Mouse (Mus musculus) T-helper 17 cell (primary cell): ENCODE data around the gene Cdh12.

Experiments
- in situ Hi-C, 2 experiments: fragments of 300-600 bp; cut with MboI, MseI; formaldehyde crosslinking; loops; 1 replicate in 1 of 2; 2 replicates in 1 of 2; pipeline ENCODE4 v1.15.1; 2025; ENCODE audit warnings: high pct_unique_total_duplicates in 2 of 2

Gene Cdh12

DNA sequence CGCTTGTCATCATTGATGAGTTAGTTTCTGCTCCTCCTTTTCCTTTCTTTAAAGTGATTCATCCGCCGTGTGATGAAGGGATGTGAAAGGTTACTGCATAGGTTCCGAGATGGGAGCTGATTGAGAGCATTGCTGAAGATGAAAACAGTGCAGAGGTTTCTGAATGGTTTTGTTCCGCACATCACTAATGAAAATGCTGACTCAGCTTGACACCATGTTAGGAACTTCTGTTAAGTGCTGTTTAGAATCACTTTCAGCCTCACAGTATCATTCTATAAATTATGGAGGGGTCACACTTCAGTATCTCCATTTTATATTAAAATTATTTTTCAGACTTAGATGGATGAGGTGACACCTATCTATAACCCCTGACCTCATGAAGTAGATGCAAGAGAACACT lies 247.2 kb downstream of the Cdh12 start:
- in situ Hi-C loops = no loop called here

DNA sequence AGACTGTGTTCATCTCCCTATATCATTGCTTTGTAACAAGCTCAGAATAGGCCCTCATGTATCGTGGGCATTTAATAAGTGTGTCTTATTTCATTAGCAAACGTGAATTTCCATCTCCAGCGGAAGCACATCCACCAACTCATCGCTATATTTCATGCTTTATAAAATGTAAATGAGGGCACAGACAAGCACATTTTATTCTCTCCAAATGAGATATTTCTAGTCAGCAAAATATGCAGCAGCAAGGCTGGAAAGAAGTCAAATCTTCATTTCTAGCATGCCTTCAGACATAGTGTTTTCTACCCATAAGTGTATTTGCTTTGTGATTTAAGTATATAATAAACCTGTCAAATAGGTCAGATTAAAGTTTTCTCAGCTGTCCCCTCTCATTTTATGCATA lies 262.8 kb downstream of the Cdh12 start:
- in situ Hi-C loops = no loop called here

GRCm38 (mm10) chr15:20772289-20772688 lies 323.2 kb downstream of the Cdh12 start:
- in situ Hi-C loops = no loop called here

GRCm38 (mm10) chr15:20773423-20773822 lies 324.4 kb downstream of the Cdh12 start:
- in situ Hi-C loops = no loop called here

DNA sequence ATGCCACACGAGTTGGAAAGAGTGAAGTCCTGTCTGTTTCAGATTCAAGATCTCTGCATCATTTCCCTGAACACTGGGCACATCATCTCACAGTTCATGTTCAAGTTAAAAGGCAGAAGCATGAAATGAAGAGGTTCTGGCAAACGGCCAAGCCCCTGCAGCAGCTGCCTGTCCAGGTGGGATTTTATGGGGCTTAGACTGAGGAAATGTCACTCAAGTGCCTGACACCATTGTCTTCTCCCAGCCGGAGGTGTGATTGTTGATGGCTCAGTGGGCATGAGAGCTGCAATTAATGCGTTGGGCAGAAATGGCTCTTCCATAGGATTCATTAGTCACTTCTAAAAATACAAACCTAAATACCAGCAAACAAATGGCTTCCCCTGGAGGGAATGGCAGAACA lies 347.9 kb downstream of the Cdh12 start:
- in situ Hi-C loops = no loop called here

GRCm38 (mm10) chr15:20798541-20798940 lies 349.5 kb downstream of the Cdh12 start:
- in situ Hi-C loops = no loop called here

DNA sequence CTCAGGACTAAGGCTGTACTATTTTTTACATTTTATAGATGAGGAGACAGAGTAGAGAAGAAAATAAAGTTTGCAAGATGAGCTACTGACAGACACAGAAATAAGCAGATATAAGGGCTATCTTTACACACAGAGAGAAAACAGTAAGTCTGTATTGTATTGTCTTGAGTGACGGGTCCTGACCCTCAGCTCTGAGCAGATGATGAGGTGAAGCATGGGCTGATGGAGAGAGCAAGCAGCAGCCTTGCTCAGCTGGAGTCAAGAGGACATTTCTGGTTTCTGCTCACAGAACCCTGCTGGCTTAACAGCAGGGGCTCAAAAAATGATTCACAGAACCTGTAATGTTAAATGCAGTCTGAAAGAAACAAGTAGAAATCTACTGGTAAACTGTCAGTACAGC lies 386.8 kb downstream of the Cdh12 start:
- in situ Hi-C loops = no loop called here

- in situ Hi-C loops = no loop called here
These were observed 387.9 kb downstream of the Cdh12 start for GRCm38 (mm10) chr15:20836991-20837390.

- in situ Hi-C loops = no loop called here
These were observed 392.4 kb downstream of the Cdh12 start for GRCm38 (mm10) chr15:20841479-20841878.

GRCm38 (mm10) chr15:20863076-20863475 lies 414.0 kb downstream of the Cdh12 start:
- in situ Hi-C loops = loop anchor here in 1 of 2 experiments (25.0 kb wide), 1 partner anchor 1326 kb away; no protein-coding TSS in a partner anchor

DNA sequence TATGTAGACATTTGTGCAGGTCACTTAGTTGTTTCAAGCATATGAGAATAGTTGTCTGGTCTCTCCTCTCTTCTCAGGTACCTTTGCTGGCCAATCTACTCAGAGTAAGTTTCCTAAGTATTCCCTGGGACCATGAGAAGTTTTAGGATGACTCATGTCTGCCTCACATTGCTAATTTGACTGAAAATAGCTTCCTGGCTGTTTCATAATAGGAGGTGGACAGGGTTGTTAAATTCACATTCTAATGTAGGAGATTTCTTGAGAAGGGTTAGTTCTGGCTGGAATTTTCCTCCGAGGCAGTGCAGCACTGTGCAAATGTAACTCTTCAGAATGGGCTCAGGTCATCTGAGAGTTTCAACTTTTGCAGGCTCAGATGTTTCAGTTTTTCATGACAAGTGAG lies 423.5 kb downstream of the Cdh12 start:
- in situ Hi-C loops = loop anchor here in 1 of 2 experiments (25.0 kb wide), 1 partner anchor 1335 kb away; no protein-coding TSS in a partner anchor

- in situ Hi-C loops = no loop called here
These were observed 427.9 kb downstream of the Cdh12 start for GRCm38 (mm10) chr15:20876993-20877392.

GRCm38 (mm10) chr15:20893471-20893870 lies 444.4 kb downstream of the Cdh12 start:
- in situ Hi-C loops = loop anchor here in 1 of 2 experiments (10.0 kb wide), 1 partner anchor 1341 kb away; no protein-coding TSS in a partner anchor

GRCm38 (mm10) chr15:20902568-20902967 lies 453.5 kb downstream of the Cdh12 start:
- in situ Hi-C loops = no loop called here

- in situ Hi-C loops = no loop called here
These were observed 479.2 kb downstream of the Cdh12 start for GRCm38 (mm10) chr15:20928221-20928620.

- in situ Hi-C loops = no loop called here
These were observed 494.9 kb downstream of the Cdh12 start for GRCm38 (mm10) chr15:20944000-20944399.

- in situ Hi-C loops = loop anchor here in 1 of 2 experiments (10.0 kb wide), 1 partner anchor 743 kb away; no protein-coding TSS in a partner anchor
These were observed 518.4 kb downstream of the Cdh12 start for GRCm38 (mm10) chr15:20967463-20967862.

GRCm38 (mm10) chr15:20971041-20971440 lies 522.0 kb downstream of the Cdh12 start:
- in situ Hi-C loops = no loop called here

DNA sequence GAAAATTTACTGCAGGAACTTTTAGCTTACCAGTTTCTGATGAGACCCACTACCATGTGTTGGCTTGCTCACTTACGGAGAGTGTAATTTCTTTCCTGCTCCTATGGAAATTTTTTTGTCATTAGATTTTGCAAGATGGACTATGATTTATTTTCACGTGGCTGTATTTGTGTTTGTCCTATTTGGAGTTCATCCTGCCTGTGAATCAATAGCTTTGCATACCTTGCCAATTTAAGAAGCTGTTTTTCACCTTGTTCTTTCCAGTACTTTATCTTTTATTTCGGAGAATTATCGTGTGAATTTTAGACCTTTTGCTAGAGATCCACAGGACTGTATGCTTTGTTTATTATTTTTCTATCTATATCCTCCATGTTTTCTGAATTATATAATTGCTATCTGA lies 551.5 kb downstream of the Cdh12 start:
- in situ Hi-C loops = no loop called here

GRCm38 (mm10) chr15:21007931-21008330 lies 558.9 kb downstream of the Cdh12 start:
- in situ Hi-C loops = no loop called here

GRCm38 (mm10) chr15:21008487-21008886 lies 559.4 kb downstream of the Cdh12 start:
- in situ Hi-C loops = no loop called here

DNA sequence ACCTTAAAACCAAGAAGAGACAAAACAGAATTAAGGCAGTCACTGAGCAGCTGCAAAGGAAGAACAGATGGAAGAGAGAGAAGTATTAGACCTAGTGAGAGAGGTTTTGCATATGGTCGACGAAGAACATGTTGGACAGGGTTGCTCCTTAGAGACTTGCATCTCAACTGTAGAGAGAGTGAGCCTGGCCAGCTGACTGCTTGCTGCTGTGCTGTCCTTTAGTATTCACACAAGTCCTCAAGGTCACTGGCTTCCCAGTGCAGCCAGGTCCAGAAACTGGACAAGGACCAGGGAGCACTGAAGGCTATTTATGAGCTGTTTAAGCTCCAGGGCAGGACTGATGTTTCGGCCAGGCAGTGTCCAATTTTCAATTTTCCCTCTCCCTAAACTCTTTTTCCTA lies 559.9 kb downstream of the Cdh12 start:
- in situ Hi-C loops = no loop called here

DNA sequence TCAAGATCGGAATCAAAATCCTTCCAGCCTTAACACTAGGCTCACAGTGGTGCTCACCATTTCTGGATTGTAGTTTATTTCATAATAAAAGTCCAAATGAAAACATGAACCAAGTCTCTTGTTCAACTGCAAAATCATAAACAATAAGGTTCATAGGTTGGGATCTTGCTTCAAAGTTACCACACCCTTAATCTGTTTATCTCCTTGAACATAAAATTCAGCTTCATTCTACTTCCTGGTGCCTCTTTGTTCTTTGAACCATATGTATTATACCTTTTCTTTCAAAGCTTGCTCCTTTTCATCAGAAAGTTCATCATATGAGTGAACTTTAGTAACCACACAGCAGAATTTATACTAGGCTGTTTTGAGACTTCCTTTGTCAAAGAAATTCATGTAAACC lies 614.6 kb downstream of the Cdh12 start:
- in situ Hi-C loops = no loop called here

- in situ Hi-C loops = no loop called here
These were observed 620.2 kb downstream of the Cdh12 start for GRCm38 (mm10) chr15:21069264-21069663.
